Mouse (Mus musculus): Measurements from ENCODE around the gene Cd37. TPM values are rescaled to one million over a fixed set of nuclear protein-coding genes. Genes with fewer than 3 reads are reported as not detected.

Cd37 gene
- polyA plus RNA-seq, 1 experiment = 1,116 TPM

- Histone ChIP-seq H3K4me1 (ENCODE audit: control insufficient read depth, insufficient read depth, insufficient read length) (peaks cover 42% of the 10 kb centered on the region), H3K4me3 (ENCODE audit: extremely low read depth, insufficient read depth, insufficient read length) (peak overlapping the region; percentile 4; the same call in 1 of the 2 replicates), H3K27ac (ENCODE audit: insufficient read depth, low read length) (peak overlapping the region; percentile 29; the same call in 1 of the 2 replicates), H3K27me3 (ENCODE audit: control insufficient read depth, insufficient read depth, low read length) (no peaks in the 10 kb centered on the region), H3K36me3 (ENCODE audit: control insufficient read depth, insufficient read depth, low read length) (peaks cover 31% of the 10 kb centered on the region)
- WGBS = 82% methylated on average over 21 of the region's 21 CpGs
- TF ChIP-seq POLR2A (IDR thresholded peaks at IDR 0.05; ENCODE audit: low read depth, low read length) (no peak), CTCF (IDR thresholded peaks at IDR 0.05; ENCODE audit: extremely low read depth, insufficient read depth, insufficient read length, insufficient replicate concordance) (no peak)
- DNase-seq (ENCODE audit: low read depth in 1 of 2, low spot score in 2 of 2) = no peak
These were observed 3.9 kb downstream of the Cd37 start for GRCm38 (mm10) chr7:45234922-45235571.

- TF ChIP-seq CTCF (IDR thresholded peaks at IDR 0.05; ENCODE audit: extremely low read depth, insufficient read depth, insufficient read length, insufficient replicate concordance) (no peak), POLR2A (IDR thresholded peaks at IDR 0.05; ENCODE audit: low read depth, low read length) (no peak)
- Histone ChIP-seq H3K4me3 (ENCODE audit: extremely low read depth, insufficient read depth, insufficient read length) (peak overlapping the region; percentile 20; the same call in 1 of the 2 replicates), H3K27ac (ENCODE audit: insufficient read depth, low read length) (peak overlapping the region; percentile 67), H3K4me1 (ENCODE audit: control insufficient read depth, insufficient read depth, insufficient read length) (peaks cover 40% of the 10 kb centered on the region), H3K36me3 (ENCODE audit: control insufficient read depth, insufficient read depth, low read length) (peaks cover 31% of the 10 kb centered on the region), H3K27me3 (ENCODE audit: control insufficient read depth, insufficient read depth, low read length) (no peaks in the 10 kb centered on the region)
- WGBS = 83% methylated on average over 29 of the region's 29 CpGs
- DNase-seq (ENCODE audit: low read depth in 1 of 2, low spot score in 2 of 2) = no peak
These were observed 4.5 kb downstream of the Cd37 start for GRCm38 (mm10) chr7:45234333-45234841.

- peaks cover 31% of the 10 kb centered on the region for H3K36me3 ChIP-seq (ENCODE audit: control insufficient read depth, insufficient read depth, low read length)
- H3K27ac ChIP-seq (ENCODE audit: insufficient read depth, low read length) = peak overlapping the region; percentile 67
- peak overlapping the region; percentile 20; the same call in 1 of the 2 replicates for H3K4me3 ChIP-seq (ENCODE audit: extremely low read depth, insufficient read depth, insufficient read length)
- DNase-seq (ENCODE audit: low read depth in 1 of 2, low spot score in 2 of 2) = peak in 1 of 2 experiments; percentile 58
- no peak for TF ChIP-seq POLR2A (IDR thresholded peaks at IDR 0.05; ENCODE audit: low read depth, low read length)
- TF ChIP-seq CTCF (IDR thresholded peaks at IDR 0.05; ENCODE audit: extremely low read depth, insufficient read depth, insufficient read length, insufficient replicate concordance) = no peak
- WGBS = 38% methylated on average over 20 of the region's 20 CpGs
- H3K27me3 ChIP-seq (ENCODE audit: control insufficient read depth, insufficient read depth, low read length) = no peaks in the 10 kb centered on the region
- peaks cover 41% of the 10 kb centered on the region for H3K4me1 ChIP-seq (ENCODE audit: control insufficient read depth, insufficient read depth, insufficient read length)
These were observed 5.2 kb downstream of the Cd37 start for GRCm38 (mm10) chr7:45233580-45234332.

- Histone ChIP-seq H3K4me3 (ENCODE audit: extremely low read depth, insufficient read depth, insufficient read length) (no peak overlapping the region), H3K27me3 (ENCODE audit: control insufficient read depth, insufficient read depth, low read length) (no peaks in the 10 kb centered on the region), H3K27ac (ENCODE audit: insufficient read depth, low read length) (peak overlapping the region; percentile 40), H3K4me1 (ENCODE audit: control insufficient read depth, insufficient read depth, insufficient read length) (peaks cover 41% of the 10 kb centered on the region), H3K36me3 (ENCODE audit: control insufficient read depth, insufficient read depth, low read length) (peaks cover 31% of the 10 kb centered on the region)
- TF ChIP-seq POLR2A (IDR thresholded peaks at IDR 0.05; ENCODE audit: low read depth, low read length) (no peak), CTCF (IDR thresholded peaks at IDR 0.05; ENCODE audit: extremely low read depth, insufficient read depth, insufficient read length, insufficient replicate concordance) (no peak)
- no peak for DNase-seq (ENCODE audit: low read depth in 1 of 2, low spot score in 2 of 2)
- 63% methylated on average over 13 of the region's 13 CpGs for WGBS
These were observed 6.0 kb downstream of the Cd37 start for GRCm38 (mm10) chr7:45232716-45233465.

- Histone ChIP-seq H3K27ac (ENCODE audit: insufficient read depth, low read length) (no peak overlapping the region), H3K27me3 (ENCODE audit: control insufficient read depth, insufficient read depth, low read length) (no peaks in the 10 kb centered on the region), H3K36me3 (ENCODE audit: control insufficient read depth, insufficient read depth, low read length) (peaks cover 29% of the 10 kb centered on the region), H3K4me3 (ENCODE audit: extremely low read depth, insufficient read depth, insufficient read length) (no peak overlapping the region), H3K4me1 (ENCODE audit: control insufficient read depth, insufficient read depth, insufficient read length) (peaks cover 37% of the 10 kb centered on the region)
- WGBS = 87% methylated on average over 11 of the region's 11 CpGs
- no peak for TF ChIP-seq CTCF (IDR thresholded peaks at IDR 0.05; ENCODE audit: extremely low read depth, insufficient read depth, insufficient read length, insufficient replicate concordance)
- no peak for TF ChIP-seq POLR2A (IDR thresholded peaks at IDR 0.05; ENCODE audit: low read depth, low read length)
- DNase-seq (ENCODE audit: low read depth in 1 of 2, low spot score in 2 of 2) = no peak
These were observed 7.0 kb downstream of the Cd37 start for GRCm38 (mm10) chr7:45231941-45232340.

GRCm38 (mm10) chr7:45231192-45231591, 7.7 kb downstream of the Cd37 start:
- Histone ChIP-seq H3K36me3 (ENCODE audit: control insufficient read depth, insufficient read depth, low read length) (peaks cover 25% of the 10 kb centered on the region), H3K27ac (ENCODE audit: insufficient read depth, low read length) (no peak overlapping the region), H3K4me3 (ENCODE audit: extremely low read depth, insufficient read depth, insufficient read length) (no peak overlapping the region), H3K27me3 (ENCODE audit: control insufficient read depth, insufficient read depth, low read length) (no peaks in the 10 kb centered on the region), H3K4me1 (ENCODE audit: control insufficient read depth, insufficient read depth, insufficient read length) (peaks cover 34% of the 10 kb centered on the region)
- DNase-seq (ENCODE audit: low read depth in 1 of 2, low spot score in 2 of 2) = no peak
- TF ChIP-seq POLR2A (IDR thresholded peaks at IDR 0.05; ENCODE audit: low read depth, low read length) = no peak
- TF ChIP-seq CTCF (IDR thresholded peaks at IDR 0.05; ENCODE audit: extremely low read depth, insufficient read depth, insufficient read length, insufficient replicate concordance) = no peak
- 85% methylated on average over 12 of the region's 12 CpGs for WGBS

Data from spleen, adult 2 months (tissue).